Mouse (Mus musculus): ENCODE results near the gene Atp2a1. TPM values are rescaled to one million over a fixed set of nuclear protein-coding genes. Genes with fewer than 3 reads are reported as not detected.
A peak's percentile ranks its signal among the peaks of the same experiment; 100 is the strongest.

Atp2a1 gene
- total and polyA plus RNA-seq, 3 experiments: 0.04 to 0.47 TPM; not detected in 1

GRCm38 (mm10) chr7:126471361-126471760, 8.5 kb upstream of the Atp2a1 start:
- Histone ChIP-seq H3K4me1 (ENCODE audit: control insufficient read depth in 1 of 2, insufficient read depth in 2 of 2, low read length in 2 of 2) (peaks cover 16 to 46% of the 10 kb centered on the region in 2 experiments), H3K79me2 (ENCODE audit: control insufficient read depth, insufficient read depth, low read length, poor library complexity) (peaks cover 19% of the 10 kb centered on the region), H3K9ac (ENCODE audit: control insufficient read depth, low read depth, low read length, poor library complexity, severe bottlenecking) (no peak overlapping the region), H3K27ac (ENCODE audit: control insufficient read depth, low read depth, low read length) (no peak overlapping the region), H3K4me3 (ENCODE audit: control insufficient read depth in 1 of 2, insufficient read depth in 1 of 2, low read depth in 2 of 2, low read length in 2 of 2) (no peak overlapping the region), H3K9me3 (replicated peaks; ENCODE audit: insufficient read depth, low read length) (no peaks in the 10 kb centered on the region), H3K27me3 (ENCODE audit: control insufficient read depth in 1 of 2, insufficient read depth in 2 of 2, low read length in 2 of 2) (no peaks in the 10 kb centered on the region), H3K36me3 (ENCODE audit: control insufficient read depth in 1 of 2, insufficient read depth in 2 of 2, low read length in 2 of 2) (peaks cover 1 to 33% of the 10 kb centered on the region in 2 experiments; a peak in 3 of 4 replicates)
- DNase-seq (ENCODE audit: low read depth, low spot score): no peak
- TF ChIP-seq NRF1 (IDR thresholded peaks at IDR 0.05; ENCODE audit: insufficient read depth, low read depth, low read length, poor library complexity, severe bottlenecking) (no peak), USF2 (IDR thresholded peaks at IDR 0.05; ENCODE audit: borderline replicate concordance in 1 of 2, insufficient read depth in 1 of 2, low read depth in 1 of 2, low read length in 2 of 2) (no peak), POLR2AphosphoS2 (IDR thresholded peaks at IDR 0.05; ENCODE audit: low read length) (no peak), ETS1 (IDR thresholded peaks at IDR 0.05; ENCODE audit: low read depth, low read length) (no peak), GATA1 (IDR thresholded peaks at IDR 0.05; ENCODE audit: low read depth, low read length) (no peak), RCOR1 (IDR thresholded peaks at IDR 0.05; ENCODE audit: low read depth, low read length) (no peak), ELF1 (IDR thresholded peaks at IDR 0.05; ENCODE audit: low read depth, low read length) (no peak), UBTF (IDR thresholded peaks at IDR 0.05; ENCODE audit: borderline replicate concordance, insufficient read depth, low read depth, low read length) (no peak), MXI1 (IDR thresholded peaks at IDR 0.05; ENCODE audit: low read depth, low read length) (no peak), NELFE (IDR thresholded peaks at IDR 0.05; ENCODE audit: low read depth, low read length) (no peak), CTCF (IDR thresholded peaks at IDR 0.05 in 2 of 3, conservative IDR thresholded peaks at IDR 0.05 in 1 of 3; ENCODE audit: control insufficient read depth in 1 of 3, insufficient read depth in 1 of 3, low read depth in 2 of 3, low read length in 3 of 3, poor library complexity in 1 of 3, severe bottlenecking in 1 of 3) (no peak), MAX (IDR thresholded peaks at IDR 0.05; ENCODE audit: low read length) (no peak), E2F4 (IDR thresholded peaks at IDR 0.05; ENCODE audit: borderline replicate concordance, low read depth, low read length) (no peak), MAFK (IDR thresholded peaks at IDR 0.05; ENCODE audit: borderline replicate concordance, low read depth, low read length) (no peak), MAZ (IDR thresholded peaks at IDR 0.05; ENCODE audit: low read depth, low read length) (no peak), MYC (IDR thresholded peaks at IDR 0.05; ENCODE audit: low read depth, low read length) (no peak), TCF12 (IDR thresholded peaks at IDR 0.05; ENCODE audit: low read depth, low read length) (no peak)

- peak; percentile 57; the same call in 1 of the 2 replicates for TF ChIP-seq MAX (IDR thresholded peaks at IDR 0.05; ENCODE audit: low read length)
- TF ChIP-seq TBP (IDR thresholded peaks at IDR 0.05; ENCODE audit: low read depth, low read length): 0 out of 2 replicates have a peak, but pooled peaks have one; percentile 38
- peak; percentile 22; the same call in 1 of the 2 replicates for TF ChIP-seq TAL1 (IDR thresholded peaks at IDR 0.05; ENCODE audit: low read length)
- TF ChIP-seq MYC (IDR thresholded peaks at IDR 0.05; ENCODE audit: low read depth, low read length): peak; percentile 69
- no peak for TF ChIP-seq ZC3H11A (IDR thresholded peaks at IDR 0.05; ENCODE audit: low read depth, low read length)
- TF ChIP-seq NELFE (IDR thresholded peaks at IDR 0.05; ENCODE audit: low read depth, low read length): no peak
- TF ChIP-seq HCFC1 (IDR thresholded peaks at IDR 0.05; ENCODE audit: low read depth, low read length): peak; percentile 53
- peak; percentile 75 for TF ChIP-seq GATA1 (IDR thresholded peaks at IDR 0.05; ENCODE audit: low read depth, low read length)
- TF ChIP-seq SIN3A (IDR thresholded peaks at IDR 0.05; ENCODE audit: low read length): peak; percentile 94
- peak; percentile 88 for TF ChIP-seq RCOR1 (IDR thresholded peaks at IDR 0.05; ENCODE audit: low read depth, low read length)
- TF ChIP-seq ELF1 (IDR thresholded peaks at IDR 0.05; ENCODE audit: low read depth, low read length): no peak
- TF ChIP-seq EP300 (IDR thresholded peaks at IDR 0.05; ENCODE audit: low read depth in 1 of 2, low read length in 2 of 2): peak in 1 of 2 experiments; percentile 77; a peak in 3 of 4 replicates
- 0 out of 2 replicates have a peak, but pooled peaks have one; percentile 31 for TF ChIP-seq MEF2A (IDR thresholded peaks at IDR 0.05; ENCODE audit: extremely low read depth, insufficient replicate concordance, low read depth, low read length, poor library complexity, severe bottlenecking)
- TF ChIP-seq ETS1 (IDR thresholded peaks at IDR 0.05; ENCODE audit: low read depth, low read length): peak; percentile 93
- 0 out of 2 replicates have a peak, but pooled peaks have one; percentile 7 for TF ChIP-seq MAZ (IDR thresholded peaks at IDR 0.05; ENCODE audit: low read depth, low read length)
- peak; percentile 89 for TF ChIP-seq MXI1 (IDR thresholded peaks at IDR 0.05; ENCODE audit: low read depth, low read length)
- TF ChIP-seq MAFK (IDR thresholded peaks at IDR 0.05; ENCODE audit: borderline replicate concordance, low read depth, low read length): no peak; the same call in 1 of the 2 replicates
- peak; percentile 52; the same call in 1 of the 2 replicates for TF ChIP-seq BHLHE40 (IDR thresholded peaks at IDR 0.05; ENCODE audit: borderline replicate concordance, low read depth, low read length)
- 0 out of 2 replicates have a peak, but pooled peaks have one; percentile 4 for TF ChIP-seq SMC3 (IDR thresholded peaks at IDR 0.05; ENCODE audit: low read depth, low read length)
- peak; percentile 66; the same call in 1 of the 2 replicates for TF ChIP-seq TCF12 (IDR thresholded peaks at IDR 0.05; ENCODE audit: low read depth, low read length)
- no peak overlapping the region for H3K4me3 ChIP-seq (ENCODE audit: control insufficient read depth in 1 of 2, insufficient read depth in 1 of 2, low read depth in 2 of 2, low read length in 2 of 2)
- H3K27ac ChIP-seq (ENCODE audit: control insufficient read depth, low read depth, low read length): peak overlapping the region; percentile 55
These were observed 7.2 kb upstream of the Atp2a1 start for GRCm38 (mm10) chr7:126470077-126470476.

More at GRCm38 (mm10) chr7:126470077-126470476, 7.2 kb upstream of the Atp2a1 start:
- peaks cover 1 to 28% of the 10 kb centered on the region in 2 experiments; a peak in 3 of 4 replicates for H3K36me3 ChIP-seq (ENCODE audit: control insufficient read depth in 1 of 2, insufficient read depth in 2 of 2, low read length in 2 of 2)
- peak; percentile 92 for DNase-seq (ENCODE audit: low read depth, low spot score)
- peaks cover 15% of the 10 kb centered on the region for H3K79me2 ChIP-seq (ENCODE audit: control insufficient read depth, insufficient read depth, low read length, poor library complexity)
- no peaks in the 10 kb centered on the region for H3K9me3 ChIP-seq (replicated peaks; ENCODE audit: insufficient read depth, low read length)
- H3K4me1 ChIP-seq (ENCODE audit: control insufficient read depth in 1 of 2, insufficient read depth in 2 of 2, low read length in 2 of 2): peaks cover 11 to 41% of the 10 kb centered on the region in 2 experiments
- no peaks in the 10 kb centered on the region for H3K27me3 ChIP-seq (ENCODE audit: control insufficient read depth in 1 of 2, insufficient read depth in 2 of 2, low read length in 2 of 2)
- no peak overlapping the region for H3K9ac ChIP-seq (ENCODE audit: control insufficient read depth, low read depth, low read length, poor library complexity, severe bottlenecking)
